Mouse (Mus musculus): ENCODE measurements around the gene Lrrc28. TPM values are rescaled to one million over a fixed set of nuclear protein-coding genes. Genes with fewer than 3 reads are reported as not detected.
A peak's percentile ranks its signal among the peaks of the same experiment; 100 is the strongest.
"Not testable (repeated sequence)": the region's sequence is repeated elsewhere in the genome, so short reads cannot be mapped to it uniquely, and the experiment has no call there.

Gene Lrrc28
- polyA plus RNA-seq, 1 experiment from 2014 or later: 11.5 TPM

- ATAC-seq (replicated peaks; ENCODE audit: insufficient number of reproducible peaks, insufficient read depth, low FRiP score, low read depth): peak; percentile 64; the same call in 1 of the 2 replicates
- no peak overlapping the region for H3K4me2 ChIP-seq
- H3K36me3 ChIP-seq: no peaks in the 10 kb centered on the region
- H3K9ac ChIP-seq: no peak overlapping the region
- H3K27ac ChIP-seq: peak overlapping the region; percentile 70
- no peaks in the 10 kb centered on the region for H3K27me3 ChIP-seq
- WGBS: 47% methylated on average over 10 of the region's 10 CpGs
- H3K4me3 ChIP-seq: no peak overlapping the region
- peaks cover 38% of the 10 kb centered on the region for H3K4me1 ChIP-seq (replicated peaks)
- H3K9me3 ChIP-seq (replicated peaks): no peaks in the 10 kb centered on the region
These were observed 116.8 kb downstream of the Lrrc28 start for GRCm38 (mm10) chr7:67528063-67528811.

- Histone ChIP-seq H3K36me3 (no peaks in the 10 kb centered on the region), H3K4me2 (no peak overlapping the region), H3K4me1 (replicated peaks) (peaks cover 28% of the 10 kb centered on the region), H3K27me3 (no peaks in the 10 kb centered on the region), H3K4me3 (no peak overlapping the region), H3K27ac (no peak overlapping the region), H3K9ac (no peak overlapping the region), H3K9me3 (replicated peaks) (no peaks in the 10 kb centered on the region)
- WGBS: 75% methylated on average over 3 of the region's 3 CpGs
- no peak for ATAC-seq (replicated peaks; ENCODE audit: insufficient number of reproducible peaks, insufficient read depth, low FRiP score, low read depth)
These were observed 119.0 kb downstream of the Lrrc28 start for GRCm38 (mm10) chr7:67525886-67526580.

- H3K27ac ChIP-seq; H3K27me3 ChIP-seq; H3K9me3 ChIP-seq (replicated peaks); ATAC-seq (replicated peaks; ENCODE audit: insufficient number of reproducible peaks, insufficient read depth, low FRiP score, low read depth); H3K4me3 ChIP-seq; H3K4me2 ChIP-seq; H3K9ac ChIP-seq; H3K36me3 ChIP-seq: not testable (repeated sequence)
- H3K4me1 ChIP-seq (replicated peaks): peaks cover 16% of the 10 kb centered on the region
- 87% methylated on average over 8 of the region's 8 CpGs for WGBS
These were observed 121.0 kb downstream of the Lrrc28 start for GRCm38 (mm10) chr7:67524069-67524468.

- H3K4me3 ChIP-seq: no peak overlapping the region
- no peaks in the 10 kb centered on the region for H3K9me3 ChIP-seq (replicated peaks)
- no peaks in the 10 kb centered on the region for H3K27me3 ChIP-seq
- 83% methylated on average over 7 of the region's 7 CpGs for WGBS
- ATAC-seq (replicated peaks; ENCODE audit: insufficient number of reproducible peaks, insufficient read depth, low FRiP score, low read depth): no peak
- H3K36me3 ChIP-seq: no peaks in the 10 kb centered on the region
- no peak overlapping the region for H3K27ac ChIP-seq
- H3K4me2 ChIP-seq: no peak overlapping the region
- H3K9ac ChIP-seq: no peak overlapping the region
- peaks cover 12% of the 10 kb centered on the region for H3K4me1 ChIP-seq (replicated peaks)
These were observed 121.7 kb downstream of the Lrrc28 start for GRCm38 (mm10) chr7:67523400-67523799.

GRCm38 (mm10) chr7:67521731-67522130 is 123.3 kb downstream of the Lrrc28 start:
- H3K36me3 ChIP-seq; H3K9ac ChIP-seq; H3K9me3 ChIP-seq (replicated peaks); H3K4me1 ChIP-seq (replicated peaks); H3K27me3 ChIP-seq; ATAC-seq (replicated peaks; ENCODE audit: insufficient number of reproducible peaks, insufficient read depth, low FRiP score, low read depth); H3K27ac ChIP-seq; H3K4me3 ChIP-seq; H3K4me2 ChIP-seq: not testable (repeated sequence)
- 89% methylated on average over 5 of the region's 5 CpGs for WGBS

- Histone ChIP-seq H3K27me3 (no peaks in the 10 kb centered on the region), H3K36me3 (no peaks in the 10 kb centered on the region), H3K9ac (no peak overlapping the region), H3K9me3 (replicated peaks) (no peaks in the 10 kb centered on the region), H3K4me3 (no peak overlapping the region), H3K27ac (no peak overlapping the region), H3K4me2 (no peak overlapping the region), H3K4me1 (replicated peaks) (no peaks in the 10 kb centered on the region)
- 70% methylated on average over 4 of the region's 4 CpGs for WGBS
- ATAC-seq (replicated peaks; ENCODE audit: insufficient number of reproducible peaks, insufficient read depth, low FRiP score, low read depth): no peak
These were observed 124.1 kb downstream of the Lrrc28 start for GRCm38 (mm10) chr7:67520959-67521358.

GRCm38 (mm10) chr7:67520001-67520400 is 125.1 kb downstream of the Lrrc28 start:
- Histone ChIP-seq H3K27ac (no peak overlapping the region), H3K4me3 (no peak overlapping the region), H3K4me2 (no peak overlapping the region), H3K9ac (no peak overlapping the region), H3K4me1 (replicated peaks) (peaks cover 4% of the 10 kb centered on the region; the same call in 1 of the 2 replicates), H3K27me3 (no peaks in the 10 kb centered on the region), H3K36me3 (no peaks in the 10 kb centered on the region), H3K9me3 (replicated peaks) (no peaks in the 10 kb centered on the region)
- ATAC-seq (replicated peaks; ENCODE audit: insufficient number of reproducible peaks, insufficient read depth, low FRiP score, low read depth): no peak
- WGBS: 81% methylated on average over 10 of the region's 10 CpGs

- H3K27ac ChIP-seq: no peak overlapping the region
- no peak for ATAC-seq (replicated peaks; ENCODE audit: insufficient number of reproducible peaks, insufficient read depth, low FRiP score, low read depth)
These were observed 129.4 kb downstream of the Lrrc28 start for GRCm38 (mm10) chr7:67515621-67516020.

GRCm38 (mm10) chr7:67514893-67515292 is 130.2 kb downstream of the Lrrc28 start:
- Histone ChIP-seq H3K27me3 (no peaks in the 10 kb centered on the region), H3K9ac (no peak overlapping the region), H3K9me3 (replicated peaks) (no peaks in the 10 kb centered on the region), H3K4me2 (no peak overlapping the region; the same call in 1 of the 2 replicates), H3K36me3 (no peaks in the 10 kb centered on the region), H3K4me3 (no peak overlapping the region), H3K27ac (peak overlapping the region; percentile 60), H3K4me1 (replicated peaks) (peaks cover 12% of the 10 kb centered on the region)
- WGBS: 32% methylated on average over 10 of the region's 10 CpGs
- ATAC-seq (replicated peaks; ENCODE audit: insufficient number of reproducible peaks, insufficient read depth, low FRiP score, low read depth): peak; percentile 73

More at GRCm38 (mm10) chr7:67515621-67516020, 129.4 kb downstream of the Lrrc28 start:
- Histone ChIP-seq H3K9me3 (replicated peaks) (no peaks in the 10 kb centered on the region), H3K4me1 (replicated peaks) (peaks cover 12% of the 10 kb centered on the region), H3K4me2 (no peak overlapping the region), H3K9ac (no peak overlapping the region), H3K36me3 (no peaks in the 10 kb centered on the region), H3K4me3 (no peak overlapping the region), H3K27me3 (no peaks in the 10 kb centered on the region)
- 85% methylated on average over 9 of the region's 9 CpGs for WGBS

- no peaks in the 10 kb centered on the region for H3K27me3 ChIP-seq
- no peak for ATAC-seq (replicated peaks; ENCODE audit: insufficient number of reproducible peaks, insufficient read depth, low FRiP score, low read depth)
- H3K36me3 ChIP-seq: no peaks in the 10 kb centered on the region
- H3K27ac ChIP-seq: peak overlapping the region; percentile 60
- no peaks in the 10 kb centered on the region for H3K9me3 ChIP-seq (replicated peaks)
- H3K4me2 ChIP-seq: no peak overlapping the region
- no peak overlapping the region for H3K9ac ChIP-seq
- H3K4me1 ChIP-seq (replicated peaks): peaks cover 12% of the 10 kb centered on the region
- WGBS: 56% methylated on average over 4 of the region's 4 CpGs
- no peak overlapping the region for H3K4me3 ChIP-seq
These were observed 130.7 kb downstream of the Lrrc28 start for GRCm38 (mm10) chr7:67514380-67514779.

- Histone ChIP-seq H3K27ac (no peak overlapping the region), H3K36me3 (no peaks in the 10 kb centered on the region), H3K4me2 (no peak overlapping the region), H3K9ac (no peak overlapping the region), H3K4me3 (no peak overlapping the region), H3K4me1 (replicated peaks) (peaks cover 12% of the 10 kb centered on the region), H3K27me3 (no peaks in the 10 kb centered on the region), H3K9me3 (replicated peaks) (no peaks in the 10 kb centered on the region)
- 89% methylated on average over 4 of the region's 4 CpGs for WGBS
- ATAC-seq (replicated peaks; ENCODE audit: insufficient number of reproducible peaks, insufficient read depth, low FRiP score, low read depth): no peak
These were observed 131.4 kb downstream of the Lrrc28 start for GRCm38 (mm10) chr7:67513656-67514055.
